Mouse (Mus musculus): ENCODE measurements around the gene Itga3. TPM values are rescaled to one million over a fixed set of nuclear protein-coding genes. Genes with fewer than 3 reads are reported as not detected.
A peak's percentile ranks its signal among the peaks of the same experiment; 100 is the strongest.

Gene Itga3
- polyA plus RNA-seq, 1 experiment, result 86.4 TPM

- Histone ChIP-seq H3K9ac (ENCODE audit: low read depth, poor library complexity, severe bottlenecking) (no peak overlapping the region), H3K4me1 (ENCODE audit: control insufficient read depth, insufficient read depth, low read length) (peaks cover 11% of the 10 kb centered on the region)
These were observed 21.9 kb upstream of the Itga3 start for GRCm38 (mm10) chr11:95098346-95099095.

GRCm38 (mm10) chr11:95097889-95098288 is 21.3 kb upstream of the Itga3 start:
- no peak overlapping the region for H3K9ac ChIP-seq (ENCODE audit: low read depth, poor library complexity, severe bottlenecking)

More at GRCm38 (mm10) chr11:95098346-95099095, 21.9 kb upstream of the Itga3 start:
- Histone ChIP-seq H3K4me3 (ENCODE audit: low read depth, low read length) (no peak overlapping the region), H3K36me3 (ENCODE audit: control insufficient read depth, insufficient read depth, low read length, poor library complexity, severe bottlenecking) (no peaks in the 10 kb centered on the region), H3K9me3 (replicated peaks; ENCODE audit: control insufficient read depth, insufficient read depth, low read length, poor library complexity, severe bottlenecking) (no peaks in the 10 kb centered on the region), H3K27ac (ENCODE audit: insufficient read depth, low read length) (no peak overlapping the region), H3K27me3 (ENCODE audit: control insufficient read depth, insufficient read depth, low read length, poor library complexity, severe bottlenecking) (no peaks in the 10 kb centered on the region)
- TF ChIP-seq CTCF (IDR thresholded peaks at IDR 0.05; ENCODE audit: low read depth, low read length), result no peak
- no peak for TF ChIP-seq EP300 (IDR thresholded peaks at IDR 0.05; ENCODE audit: insufficient read depth, low read depth, low read length)
- no peak for TF ChIP-seq POLR2A (IDR thresholded peaks at IDR 0.05; ENCODE audit: insufficient read depth, low read length)

DNA sequence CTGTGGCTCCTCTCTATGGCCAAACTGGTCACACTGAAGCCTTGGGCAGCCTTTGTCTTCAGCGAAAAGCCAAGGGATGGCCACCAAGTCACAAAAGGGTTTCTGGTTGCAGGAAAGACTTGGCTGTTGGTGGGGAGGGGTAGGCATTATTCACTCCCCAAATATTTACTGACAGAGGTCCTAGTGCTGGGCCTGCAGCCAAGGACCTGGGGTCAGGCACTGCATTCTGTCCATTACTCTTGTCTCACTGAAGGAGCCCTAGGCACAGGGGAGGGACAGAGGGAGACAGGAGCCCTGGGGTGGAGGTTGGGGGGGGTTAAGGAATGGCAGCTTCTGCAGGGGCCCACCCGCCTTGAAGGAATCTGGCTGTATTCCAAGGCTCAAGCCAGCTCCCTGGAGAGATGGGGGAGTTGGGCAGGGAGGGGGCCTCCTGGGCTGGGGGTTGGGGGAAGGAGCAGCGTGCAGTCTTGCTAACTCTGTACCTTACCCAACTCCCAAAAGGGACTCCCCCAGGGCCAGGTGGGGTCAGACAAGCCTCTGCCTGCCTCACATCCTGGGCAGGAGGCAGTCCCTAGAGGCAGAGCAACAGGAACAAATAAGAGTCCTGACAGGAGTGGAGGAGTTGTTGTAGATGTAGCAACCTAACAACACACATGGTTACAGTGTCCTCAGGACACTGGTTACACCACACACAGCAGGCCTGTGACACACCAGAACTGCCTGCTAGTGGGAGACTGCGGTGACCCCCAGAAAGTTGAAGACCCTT is 20.2 kb upstream of the Itga3 start:
- TF ChIP-seq CTCF (IDR thresholded peaks at IDR 0.05; ENCODE audit: low read depth, low read length), result no peak
- no peak for TF ChIP-seq POLR2A (IDR thresholded peaks at IDR 0.05; ENCODE audit: insufficient read depth, low read length)
- no peak for TF ChIP-seq EP300 (IDR thresholded peaks at IDR 0.05; ENCODE audit: insufficient read depth, low read depth, low read length)
- no peaks in the 10 kb centered on the region for H3K9me3 ChIP-seq (replicated peaks; ENCODE audit: control insufficient read depth, insufficient read depth, low read length, poor library complexity, severe bottlenecking)
- peaks cover 11% of the 10 kb centered on the region for H3K4me1 ChIP-seq (ENCODE audit: control insufficient read depth, insufficient read depth, low read length)
- H3K27me3 ChIP-seq (ENCODE audit: control insufficient read depth, insufficient read depth, low read length, poor library complexity, severe bottlenecking), result no peaks in the 10 kb centered on the region
- peak overlapping the region; percentile 12; the same call in 1 of the 2 replicates for H3K27ac ChIP-seq (ENCODE audit: insufficient read depth, low read length)
- H3K4me3 ChIP-seq (ENCODE audit: low read depth, low read length), result no peak overlapping the region
- no peak overlapping the region for H3K9ac ChIP-seq (ENCODE audit: low read depth, poor library complexity, severe bottlenecking)
- no peaks in the 10 kb centered on the region for H3K36me3 ChIP-seq (ENCODE audit: control insufficient read depth, insufficient read depth, low read length, poor library complexity, severe bottlenecking)

More at GRCm38 (mm10) chr11:95097889-95098288, 21.3 kb upstream of the Itga3 start:
- no peaks in the 10 kb centered on the region for H3K9me3 ChIP-seq (replicated peaks; ENCODE audit: control insufficient read depth, insufficient read depth, low read length, poor library complexity, severe bottlenecking)
- H3K27ac ChIP-seq (ENCODE audit: insufficient read depth, low read length), result no peak overlapping the region
- no peaks in the 10 kb centered on the region for H3K27me3 ChIP-seq (ENCODE audit: control insufficient read depth, insufficient read depth, low read length, poor library complexity, severe bottlenecking)
- H3K4me3 ChIP-seq (ENCODE audit: low read depth, low read length), result no peak overlapping the region
- no peak for TF ChIP-seq POLR2A (IDR thresholded peaks at IDR 0.05; ENCODE audit: insufficient read depth, low read length)
- TF ChIP-seq EP300 (IDR thresholded peaks at IDR 0.05; ENCODE audit: insufficient read depth, low read depth, low read length), result no peak
- TF ChIP-seq CTCF (IDR thresholded peaks at IDR 0.05; ENCODE audit: low read depth, low read length), result no peak
- H3K4me1 ChIP-seq (ENCODE audit: control insufficient read depth, insufficient read depth, low read length), result peaks cover 11% of the 10 kb centered on the region
- H3K36me3 ChIP-seq (ENCODE audit: control insufficient read depth, insufficient read depth, low read length, poor library complexity, severe bottlenecking), result no peaks in the 10 kb centered on the region

DNA sequence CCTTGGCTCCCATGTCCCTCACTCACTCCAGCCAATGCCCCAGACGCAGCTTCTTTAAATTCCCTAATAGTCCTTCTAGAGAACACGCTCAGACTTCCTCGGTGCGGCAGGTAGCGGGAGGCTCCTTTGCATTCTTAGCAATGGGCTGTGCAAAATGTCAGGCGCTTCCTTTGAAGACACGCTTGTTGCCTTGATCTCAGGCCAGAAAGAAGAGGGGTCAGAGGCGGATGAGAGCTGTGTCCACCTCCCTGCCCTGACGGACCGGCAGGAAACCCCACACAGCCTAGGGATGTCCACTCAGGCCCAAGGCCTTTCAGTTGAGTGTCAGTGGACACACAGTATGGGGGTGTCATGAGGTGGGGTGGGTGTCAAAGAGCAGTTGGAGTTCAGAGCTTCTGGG is 19.0 kb upstream of the Itga3 start:
- Histone ChIP-seq H3K4me3 (ENCODE audit: low read depth, low read length) (no peak overlapping the region), H3K27ac (ENCODE audit: insufficient read depth, low read length) (no peak overlapping the region), H3K4me1 (ENCODE audit: control insufficient read depth, insufficient read depth, low read length) (peaks cover 7% of the 10 kb centered on the region), H3K9ac (ENCODE audit: low read depth, poor library complexity, severe bottlenecking) (no peak overlapping the region), H3K36me3 (ENCODE audit: control insufficient read depth, insufficient read depth, low read length, poor library complexity, severe bottlenecking) (no peaks in the 10 kb centered on the region), H3K9me3 (replicated peaks; ENCODE audit: control insufficient read depth, insufficient read depth, low read length, poor library complexity, severe bottlenecking) (no peaks in the 10 kb centered on the region), H3K27me3 (ENCODE audit: control insufficient read depth, insufficient read depth, low read length, poor library complexity, severe bottlenecking) (no peaks in the 10 kb centered on the region)
- TF ChIP-seq POLR2A (IDR thresholded peaks at IDR 0.05; ENCODE audit: insufficient read depth, low read length) (no peak), EP300 (IDR thresholded peaks at IDR 0.05; ENCODE audit: insufficient read depth, low read depth, low read length) (no peak), CTCF (IDR thresholded peaks at IDR 0.05; ENCODE audit: low read depth, low read length) (no peak)

DNA sequence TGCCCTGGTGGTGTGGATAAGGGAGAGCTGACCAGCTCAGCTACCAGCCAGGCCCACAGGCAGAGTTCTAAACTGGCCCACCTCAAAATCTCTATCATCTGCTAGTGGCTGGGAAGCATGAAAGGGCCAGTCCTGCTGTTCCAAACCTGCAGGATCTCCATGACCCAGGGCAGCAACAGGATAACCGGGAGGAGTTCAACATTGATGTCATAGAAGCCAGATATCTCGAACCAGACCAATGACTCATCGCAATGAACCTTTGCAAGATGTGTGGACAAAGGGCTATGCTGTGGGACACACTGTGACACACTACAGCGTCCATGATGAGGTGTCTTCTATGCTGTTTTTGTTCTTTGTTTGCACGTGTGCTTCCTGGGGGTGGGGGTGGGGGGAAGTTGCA is 16.5 kb upstream of the Itga3 start:
- Histone ChIP-seq H3K4me3 (ENCODE audit: low read depth, low read length) (no peak overlapping the region), H3K27me3 (ENCODE audit: control insufficient read depth, insufficient read depth, low read length, poor library complexity, severe bottlenecking) (no peaks in the 10 kb centered on the region), H3K36me3 (ENCODE audit: control insufficient read depth, insufficient read depth, low read length, poor library complexity, severe bottlenecking) (no peaks in the 10 kb centered on the region), H3K27ac (ENCODE audit: insufficient read depth, low read length) (no peak overlapping the region), H3K9me3 (replicated peaks; ENCODE audit: control insufficient read depth, insufficient read depth, low read length, poor library complexity, severe bottlenecking) (no peaks in the 10 kb centered on the region), H3K4me1 (ENCODE audit: control insufficient read depth, insufficient read depth, low read length) (peaks cover 7% of the 10 kb centered on the region), H3K9ac (ENCODE audit: low read depth, poor library complexity, severe bottlenecking) (no peak overlapping the region)
- TF ChIP-seq POLR2A (IDR thresholded peaks at IDR 0.05; ENCODE audit: insufficient read depth, low read length) (no peak), EP300 (IDR thresholded peaks at IDR 0.05; ENCODE audit: insufficient read depth, low read depth, low read length) (no peak), CTCF (IDR thresholded peaks at IDR 0.05; ENCODE audit: low read depth, low read length) (no peak)
